Mouse (Mus musculus) kidney, embryonic 14.5 days (tissue): ENCODE data around the gene Gm42372. TPM values are rescaled to one million over a fixed set of nuclear protein-coding genes. Genes with fewer than 3 reads are reported as not detected.
A peak's percentile ranks its signal among the peaks of the same experiment; 100 is the strongest.

Experiments
- ATAC-seq: fragments of 200-750 bp; cut with Nextera tagmentation; 2 replicates; pipeline ENCODE4 v1.8.0; 2017; ENCODE audit warnings: moderate number of reproducible peaks, mild to moderate bottlenecking, moderate TSS enrichment, moderate library complexity; ENCODE audit not compliant: low FRiP score, low TSS enrichment
- H3K27ac ChIP-seq: fragments of 300-500 bp; sonication (generic); 2 replicates; pipeline ENCODE4 v1.5.1; 2014; ENCODE audit warnings: low read depth, mild to moderate bottlenecking, low read length, moderate library complexity, mixed read lengths
- H3K27me3 ChIP-seq: fragments of 300-500 bp; sonication (generic); 2 replicates; pipeline ENCODE4 v1.6.1; 2014; ENCODE audit warnings: mild to moderate bottlenecking, low read length; ENCODE audit not compliant: control insufficient read depth, insufficient read depth
- H3K36me3 ChIP-seq: fragments of 300-500 bp; sonication (generic); 2 replicates; pipeline ENCODE4 v1.6.1; 2014; ENCODE audit warnings: low read length, mixed read lengths; ENCODE audit not compliant: control insufficient read depth, insufficient read depth
- H3K4me1 ChIP-seq: fragments of 300-500 bp; sonication (generic); 2 replicates; pipeline ENCODE4 v1.6.1; 2014; ENCODE audit warnings: low read length, mixed read lengths; ENCODE audit not compliant: control insufficient read depth, insufficient read depth
- H3K4me2 ChIP-seq: fragments of 300-500 bp; sonication (generic); replicated peaks from 2 replicates; pipeline ENCODE4 v1.6.1; 2014; ENCODE audit warnings: low read depth, mild to moderate bottlenecking, low read length
- H3K4me3 ChIP-seq: fragments of 300-500 bp; sonication (generic); 2 replicates; pipeline ENCODE4 v1.5.1; 2014; ENCODE audit warnings: mild to moderate bottlenecking, low read length
- H3K9ac ChIP-seq: fragments of 300-500 bp; sonication (generic); 2 replicates; pipeline ENCODE4 v1.6.1; 2014; ENCODE audit warnings: low read depth, mild to moderate bottlenecking, low read length, moderate library complexity
- H3K9me3 ChIP-seq: fragments of 300-500 bp; sonication (generic); 2 replicates; pipeline ENCODE4 v1.6.1; 2016; ENCODE audit warnings: low read length; ENCODE audit not compliant: control insufficient read depth
- WGBS: fragments of 180-500 bp; shearing (Covaris S2); extraction: QIAGEN DNeasy Blood & Tissue Kit; methylation state at CpG from one replicate; pipeline ENCODE4 v1.1.7; 2014; 5-methylcytosine and 5-hydroxymethylcytosine counted together
- polyA plus RNA-seq: library from polyadenylated mRNA; unstranded; fragments of >200 nt; fragmentation: Nextera tagmentation; extraction: Ambion mirVana; gene quantifications from 2 replicates; pipeline ENCODE4 v1.2.1, GENCODE M21; 2014

The Gm42372 gene
- 0.29 and 0.47 TPM in 2 replicates for polyA plus RNA-seq

GRCm38 (mm10) chr7:16982859-16983568 lies at the start of gene Gm42372:
Gene Gm42372 (plus strand): TSS chr7:16983086.
- H3K4me2 ChIP-seq, result peak within 1 kb of the TSS; percentile 38

GRCm38 (mm10) chr7:16937312-16937711 lies 45.6 kb upstream of the Gm42372 start:
- no peaks in the 10 kb centered on the region for H3K9me3 ChIP-seq
- no peaks in the 10 kb centered on the region for H3K4me1 ChIP-seq
- no peak overlapping the region for H3K9ac ChIP-seq
- no peak overlapping the region for H3K4me2 ChIP-seq
- no peaks in the 10 kb centered on the region for H3K27me3 ChIP-seq
- no peaks in the 10 kb centered on the region for H3K36me3 ChIP-seq
- no peak overlapping the region for H3K27ac ChIP-seq
- WGBS, result 48% methylated on average over 4 of the region's 4 CpGs
- no peak for ATAC-seq
- H3K4me3 ChIP-seq, result no peak overlapping the region

More at GRCm38 (mm10) chr7:16982859-16983568, at the start of gene Gm42372:
- Histone ChIP-seq H3K9ac (peak within 1 kb of the TSS; percentile 12; the same call in 1 of the 2 replicates), H3K27ac (no peak within 1 kb of the TSS), H3K4me1 (peaks cover 17% of the 10 kb centered on the region; the same call in 1 of the 2 replicates), H3K9me3 (no peaks in the 10 kb centered on the region), H3K4me3 (peak within 1 kb of the TSS; percentile 12; the same call in 1 of the 2 replicates), H3K36me3 (no peaks in the 10 kb centered on the region), H3K27me3 (no peaks in the 10 kb centered on the region)
- peak; percentile 69; the same call in 1 of the 2 replicates for ATAC-seq
- 22% methylated on average over 26 of the region's 26 CpGs for WGBS

GRCm38 (mm10) chr7:16938117-16938791 lies 44.6 kb upstream of the Gm42372 start:
- 72% methylated on average over 17 of the region's 17 CpGs for WGBS

DNA sequence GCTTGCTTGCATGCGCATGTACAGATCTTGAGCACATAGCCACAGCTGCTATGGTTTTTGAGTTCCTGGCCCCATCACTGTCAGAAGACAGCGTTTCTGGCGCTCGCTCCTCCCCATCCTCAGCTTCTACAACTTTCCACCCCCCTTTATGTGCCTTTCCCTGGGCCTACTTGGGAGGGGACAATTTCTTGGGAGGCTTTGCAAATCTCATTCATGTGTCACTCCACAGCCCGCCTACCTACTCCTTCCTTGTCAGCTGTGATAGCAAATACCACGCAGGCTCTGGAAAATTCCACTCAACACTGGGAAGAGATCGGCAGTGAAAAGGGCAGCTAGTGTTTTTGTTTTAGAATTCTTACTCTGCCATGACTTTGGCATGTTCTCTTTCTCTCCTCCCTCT lies 42.6 kb upstream of the Gm42372 start:
- Histone ChIP-seq H3K4me1 (peaks cover 8% of the 10 kb centered on the region; the same call in 1 of the 2 replicates), H3K9ac (no peak overlapping the region), H3K9me3 (no peaks in the 10 kb centered on the region), H3K27me3 (peaks cover 6% of the 10 kb centered on the region; the same call in 1 of the 2 replicates), H3K36me3 (no peaks in the 10 kb centered on the region), H3K4me3 (no peak overlapping the region), H3K27ac (peak overlapping the region; percentile 56; the same call in 1 of the 2 replicates), H3K4me2 (no peak overlapping the region)
- 50% methylated on average over 7 of the region's 7 CpGs for WGBS
- no peak for ATAC-seq

More at GRCm38 (mm10) chr7:16938117-16938791, 44.6 kb upstream of the Gm42372 start:
- Histone ChIP-seq H3K9me3 (no peaks in the 10 kb centered on the region), H3K27me3 (no peaks in the 10 kb centered on the region), H3K4me3 (no peak overlapping the region), H3K4me2 (no peak overlapping the region), H3K9ac (no peak overlapping the region), H3K36me3 (no peaks in the 10 kb centered on the region), H3K27ac (no peak overlapping the region), H3K4me1 (no peaks in the 10 kb centered on the region)
- ATAC-seq, result no peak

GRCm38 (mm10) chr7:16942861-16943260 lies 40.0 kb upstream of the Gm42372 start:
- Histone ChIP-seq H3K4me1 (peaks cover 28% of the 10 kb centered on the region), H3K36me3 (no peaks in the 10 kb centered on the region), H3K4me3 (no peak overlapping the region), H3K27ac (no peak overlapping the region), H3K27me3 (peaks cover 29% of the 10 kb centered on the region), H3K9ac (no peak overlapping the region), H3K9me3 (no peaks in the 10 kb centered on the region), H3K4me2 (no peak overlapping the region)
- ATAC-seq, result no peak
- WGBS, result 67% methylated on average over 4 of the region's 4 CpGs

DNA sequence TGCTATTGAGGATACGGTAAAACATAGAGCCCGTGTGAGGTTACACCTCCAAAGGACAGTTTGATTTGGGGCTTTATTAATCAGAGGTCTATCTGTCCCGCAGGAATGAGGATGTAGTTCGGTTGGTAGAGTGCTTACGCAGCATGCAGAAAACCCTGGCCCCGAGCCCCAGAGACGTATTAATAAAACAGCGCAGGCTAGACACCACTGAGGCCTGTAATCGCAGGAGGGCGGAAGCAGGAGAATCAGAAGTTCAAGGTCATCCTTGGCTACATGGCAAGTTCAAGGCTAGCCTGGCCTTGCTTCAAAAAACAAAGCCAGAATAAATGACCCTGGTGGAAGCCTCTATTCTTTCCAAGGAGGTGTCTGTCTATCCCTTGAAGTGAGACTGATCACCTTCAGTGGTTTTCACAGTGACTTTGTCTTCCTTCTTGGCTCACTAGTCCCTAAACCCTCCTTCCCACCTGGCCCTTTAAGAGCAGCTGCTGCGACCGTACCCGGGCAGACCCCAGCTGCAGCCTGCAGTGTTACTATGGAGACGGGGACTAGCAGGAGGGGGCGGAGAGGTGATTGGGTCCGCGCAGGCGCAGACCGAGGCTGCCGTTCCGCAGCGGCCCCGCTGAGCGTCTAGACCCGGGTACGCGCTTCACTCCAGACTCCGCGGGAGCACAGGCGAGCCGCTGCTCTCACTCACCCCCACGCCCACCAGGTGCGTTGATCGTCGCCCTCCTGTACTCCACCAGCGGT lies 38.7 kb upstream of the Gm42372 start, which contains the start of gene Pnmal2:
Pnmal2 (plus strand) TSS at position 622 of the 747 bp plus-strand sequence.
- Histone ChIP-seq H3K27ac (no peak within 1 kb of the TSS), H3K27me3 (peaks cover 43% of the 10 kb centered on the region), H3K4me2 (peak within 1 kb of the TSS; percentile 51), H3K9ac (peak within 1 kb of the TSS; percentile 35), H3K36me3 (no peaks in the 10 kb centered on the region), H3K4me1 (peaks cover 31% of the 10 kb centered on the region), H3K9me3 (no peaks in the 10 kb centered on the region), H3K4me3 (peak within 1 kb of the TSS; percentile 45)
- ATAC-seq, result peak; percentile 91
- WGBS, result 14% methylated on average over 36 of the region's 36 CpGs

DNA sequence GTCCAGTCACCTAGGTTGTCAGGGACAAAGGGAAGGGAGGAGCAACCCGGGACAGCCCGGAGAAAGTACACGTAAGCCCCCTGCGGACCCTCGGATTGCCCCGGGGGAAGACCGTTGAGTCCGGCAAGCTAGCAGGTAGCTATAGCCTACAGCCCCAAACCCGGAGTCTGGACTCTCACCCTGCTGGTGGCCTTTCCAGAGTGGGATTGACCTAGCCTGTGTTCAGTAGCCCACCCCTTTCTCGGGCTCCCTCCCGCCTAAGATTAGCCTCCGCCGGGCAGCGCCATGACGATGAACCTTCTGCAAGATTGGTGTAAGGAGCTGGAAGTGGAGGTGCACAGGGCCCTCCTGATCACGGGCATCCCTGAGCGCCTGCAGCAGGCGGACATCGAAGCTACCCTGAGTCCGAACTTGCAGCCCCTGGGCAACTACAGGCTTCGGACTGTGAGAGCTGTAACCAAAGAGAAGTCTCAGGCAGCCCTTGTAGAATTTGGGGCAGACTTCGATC lies 38.0 kb upstream of the Gm42372 start:
- peaks cover 35% of the 10 kb centered on the region for H3K4me1 ChIP-seq
- peaks cover 49% of the 10 kb centered on the region for H3K27me3 ChIP-seq
- ATAC-seq, result no peak

GRCm38 (mm10) chr7:16945419-16945818 lies 37.5 kb upstream of the Gm42372 start:
- Histone ChIP-seq H3K9ac (peak overlapping the region; percentile 35; the same call in 1 of the 2 replicates), H3K27me3 (peaks cover 50% of the 10 kb centered on the region), H3K4me3 (peak overlapping the region; percentile 45), H3K4me2 (peak overlapping the region; percentile 51), H3K27ac (no peak overlapping the region), H3K9me3 (no peaks in the 10 kb centered on the region), H3K4me1 (peaks cover 36% of the 10 kb centered on the region), H3K36me3 (no peaks in the 10 kb centered on the region)
- no peak for ATAC-seq
- WGBS, result 11% methylated on average over 17 of the region's 17 CpGs

More for the DNA sequence above, 38.0 kb upstream of the Gm42372 start:
- H3K4me3 ChIP-seq, result peak overlapping the region; percentile 45
- H3K36me3 ChIP-seq, result no peaks in the 10 kb centered on the region
- under 1% methylated on average over 22 of the region's 22 CpGs for whole genome bisulfite sequencing
- peak overlapping the region; percentile 51 for H3K4me2 ChIP-seq
- H3K9me3 ChIP-seq, result no peaks in the 10 kb centered on the region
- peak overlapping the region; percentile 35 for H3K9ac ChIP-seq
- no peak overlapping the region for H3K27ac ChIP-seq
